Mouse (Mus musculus) heart, embryonic 10.5 days (tissue): Measurements from ENCODE around the gene Ap5s1. TPM values are rescaled to one million over a fixed set of nuclear protein-coding genes. Genes with fewer than 3 reads are reported as not detected.
A peak's percentile ranks its signal among the peaks of the same experiment; 100 is the strongest.

Experiments used
- DNase-seq: peaks from one replicate; pipeline ENCODE4 v3.0.0-alpha.2; 2017; ENCODE audit warnings: low spot score
- H3K27ac ChIP-seq: fragments of 300-500 bp; sonication (generic); 2 replicates; pipeline ENCODE4 v1.5.1; 2016; ENCODE audit warnings: mild to moderate bottlenecking
- H3K27me3 ChIP-seq: fragments of 300-500 bp; sonication (generic); 2 replicates; pipeline ENCODE4 v1.6.1; 2016; ENCODE audit warnings: mild to moderate bottlenecking; ENCODE audit not compliant: poor library complexity, insufficient read depth, severe bottlenecking
- H3K36me3 ChIP-seq: fragments of 300-500 bp; sonication (generic); 2 replicates; pipeline ENCODE4 v1.6.1; 2016; ENCODE audit warnings: mild to moderate bottlenecking, moderate library complexity
- H3K4me1 ChIP-seq: fragments of 300-500 bp; sonication (generic); 2 replicates; pipeline ENCODE4 v1.6.1; 2016; ENCODE audit warnings: mild to moderate bottlenecking
- H3K4me3 ChIP-seq: fragments of 300-500 bp; sonication (generic); 2 replicates; pipeline ENCODE4 v1.5.1; 2016; ENCODE audit warnings: mild to moderate bottlenecking, moderate library complexity
- H3K9me3 ChIP-seq: fragments of 300-500 bp; sonication (generic); 2 replicates; pipeline ENCODE4 v1.6.1; 2016; ENCODE audit warnings: mild to moderate bottlenecking, moderate library complexity
- WGBS: fragments of 180-500 bp; shearing (Covaris S2); methylation state at CpG from one replicate; pipeline ENCODE4 v1.1.7; 2016; 5-methylcytosine and 5-hydroxymethylcytosine counted together
- polyA plus RNA-seq: library from polyadenylated mRNA; unstranded; fragments of >200 nt; fragmentation: Nextera tagmentation; extraction: Ambion mirVana; gene quantifications from 2 replicates; pipeline ENCODE4 v1.2.1, GENCODE M21; 2016

Ap5s1 gene
- 23.6 and 33.3 TPM in 2 replicates for polyA plus RNA-seq

GRCm38 (mm10) chr2:131206778-131207177, at the start of gene Ap5s1:
Gene Ap5s1, plus strand, starts transcription at chr2:131207078.
- 74% methylated on average over 4 of the region's 4 CpGs for WGBS
- H3K4me3 ChIP-seq: no peak within 1 kb of the TSS
- H3K9me3 ChIP-seq: no peaks in the 10 kb centered on the region
- H3K27ac ChIP-seq: peak within 1 kb of the TSS; percentile 45; the same call in 1 of the 2 replicates
- peaks cover 30% of the 10 kb centered on the region for H3K4me1 ChIP-seq
- no peaks in the 10 kb centered on the region for H3K27me3 ChIP-seq
- H3K36me3 ChIP-seq: no peaks in the 10 kb centered on the region
- no peak for DNase-seq

GRCm38 (mm10) chr2:131159491-131159910, 47.4 kb upstream of the Ap5s1 start:
- H3K9me3 ChIP-seq: no peaks in the 10 kb centered on the region
- H3K36me3 ChIP-seq: 0 out of 2 replicates have a peak, but pooled peaks cover 10% of the 10 kb centered on the region
- peaks cover 37% of the 10 kb centered on the region for H3K4me1 ChIP-seq
- DNase-seq: peak; percentile 93
- peak overlapping the region; percentile 93 for H3K27ac ChIP-seq
- under 1% methylated on average over 18 of the region's 18 CpGs for WGBS
- H3K27me3 ChIP-seq: no peaks in the 10 kb centered on the region
- peak overlapping the region; percentile 73 for H3K4me3 ChIP-seq

GRCm38 (mm10) chr2:131159938-131160581, 46.8 kb upstream of the Ap5s1 start, which contains the start of gene 1700037H04Rik:
Gene 1700037H04Rik, minus strand, starts transcription at chr2:131160081.
- under 1% methylated on average over 54 of the region's 54 CpGs for WGBS
- H3K27ac ChIP-seq: peak within 1 kb of the TSS; percentile 93

GRCm38 (mm10) chr2:131160671-131161111, 46.2 kb upstream of the Ap5s1 start:
- no peaks in the 10 kb centered on the region for H3K27me3 ChIP-seq
- WGBS: under 1% methylated on average over 17 of the region's 17 CpGs
- H3K4me1 ChIP-seq: peaks cover 37% of the 10 kb centered on the region
- H3K36me3 ChIP-seq: no peaks in the 10 kb centered on the region
- peak overlapping the region; percentile 93 for H3K27ac ChIP-seq
- H3K4me3 ChIP-seq: peak overlapping the region; percentile 73
- no peaks in the 10 kb centered on the region for H3K9me3 ChIP-seq
- DNase-seq: no peak

More at GRCm38 (mm10) chr2:131159938-131160581, 46.8 kb upstream of the Ap5s1 start, which contains the start of gene 1700037H04Rik:
- DNase-seq: peak; percentile 99
- 0 out of 2 replicates have a peak, but pooled peaks cover 5% of the 10 kb centered on the region for H3K36me3 ChIP-seq
- H3K27me3 ChIP-seq: no peaks in the 10 kb centered on the region
- no peaks in the 10 kb centered on the region for H3K9me3 ChIP-seq
- H3K4me1 ChIP-seq: peaks cover 37% of the 10 kb centered on the region
- H3K4me3 ChIP-seq: peak within 1 kb of the TSS; percentile 73

GRCm38 (mm10) chr2:131163924-131164323, 43.0 kb upstream of the Ap5s1 start:
- H3K27ac ChIP-seq: no peak overlapping the region
- no peaks in the 10 kb centered on the region for H3K9me3 ChIP-seq
- H3K4me3 ChIP-seq: no peak overlapping the region
- H3K4me1 ChIP-seq: peaks cover 5% of the 10 kb centered on the region
- no peak for DNase-seq
- 62% methylated on average over 7 of the region's 7 CpGs for WGBS
- H3K27me3 ChIP-seq: peaks cover 4% of the 10 kb centered on the region; the same call in 1 of the 2 replicates
- H3K36me3 ChIP-seq: no peaks in the 10 kb centered on the region

GRCm38 (mm10) chr2:131166172-131166571, 40.7 kb upstream of the Ap5s1 start:
- H3K36me3 ChIP-seq: no peaks in the 10 kb centered on the region
- H3K27ac ChIP-seq: no peak overlapping the region
- no peak for DNase-seq
- no peaks in the 10 kb centered on the region for H3K9me3 ChIP-seq
- H3K4me3 ChIP-seq: no peak overlapping the region
- H3K4me1 ChIP-seq: peaks cover 2% of the 10 kb centered on the region; the same call in 1 of the 2 replicates
- WGBS: 92% methylated on average over 2 of the region's 2 CpGs
- H3K27me3 ChIP-seq: peaks cover 26% of the 10 kb centered on the region

- peaks cover 11% of the 10 kb centered on the region for H3K4me1 ChIP-seq
- no peak overlapping the region for H3K27ac ChIP-seq
- H3K27me3 ChIP-seq: peaks cover 45% of the 10 kb centered on the region
- no peak for DNase-seq
- no peak overlapping the region for H3K4me3 ChIP-seq
- no peaks in the 10 kb centered on the region for H3K36me3 ChIP-seq
- WGBS: 79% methylated on average over 6 of the region's 6 CpGs
- H3K9me3 ChIP-seq: no peaks in the 10 kb centered on the region
These were observed 38.9 kb upstream of the Ap5s1 start for GRCm38 (mm10) chr2:131167984-131168383.

GRCm38 (mm10) chr2:131168914-131169313, 38.0 kb upstream of the Ap5s1 start:
- Histone ChIP-seq H3K4me1 (peaks cover 11% of the 10 kb centered on the region), H3K9me3 (no peaks in the 10 kb centered on the region), H3K27me3 (peaks cover 54% of the 10 kb centered on the region), H3K36me3 (no peaks in the 10 kb centered on the region), H3K4me3 (no peak overlapping the region), H3K27ac (no peak overlapping the region)
- 70% methylated on average over 1 of the region's 1 CpGs for WGBS
- no peak for DNase-seq

GRCm38 (mm10) chr2:131170936-131171335, 35.9 kb upstream of the Ap5s1 start:
- Histone ChIP-seq H3K27me3 (peaks cover 57% of the 10 kb centered on the region), H3K4me3 (peak overlapping the region; percentile 55), H3K36me3 (no peaks in the 10 kb centered on the region), H3K27ac (no peak overlapping the region), H3K4me1 (peaks cover 19% of the 10 kb centered on the region), H3K9me3 (no peaks in the 10 kb centered on the region)
- DNase-seq: no peak
- WGBS: 9% methylated on average over 9 of the region's 9 CpGs

GRCm38 (mm10) chr2:131171401-131172104, 35.3 kb upstream of the Ap5s1 start:
- DNase-seq: no peak
- peaks cover 57% of the 10 kb centered on the region for H3K27me3 ChIP-seq

GRCm38 (mm10) chr2:131172322-131172721, 34.6 kb upstream of the Ap5s1 start:
- peaks cover 5% of the 10 kb centered on the region for H3K36me3 ChIP-seq
- H3K4me3 ChIP-seq: no peak overlapping the region
- peaks cover 30% of the 10 kb centered on the region for H3K4me1 ChIP-seq
- no peak for DNase-seq
- H3K27ac ChIP-seq: no peak overlapping the region
- no peaks in the 10 kb centered on the region for H3K9me3 ChIP-seq
- 25% methylated on average over 9 of the region's 9 CpGs for WGBS
- peaks cover 57% of the 10 kb centered on the region for H3K27me3 ChIP-seq

More at GRCm38 (mm10) chr2:131171401-131172104, 35.3 kb upstream of the Ap5s1 start:
- Histone ChIP-seq H3K4me1 (peaks cover 22% of the 10 kb centered on the region), H3K9me3 (no peaks in the 10 kb centered on the region), H3K27ac (no peak overlapping the region), H3K36me3 (no peaks in the 10 kb centered on the region), H3K4me3 (peak overlapping the region; percentile 55)
- 3% methylated on average over 43 of the region's 43 CpGs for WGBS

- peak; percentile 88 for DNase-seq
- Histone ChIP-seq H3K27ac (no peak overlapping the region), H3K36me3 (peaks cover 14% of the 10 kb centered on the region), H3K4me1 (peaks cover 51% of the 10 kb centered on the region), H3K9me3 (no peaks in the 10 kb centered on the region), H3K4me3 (peak overlapping the region; percentile 59), H3K27me3 (peaks cover 46% of the 10 kb centered on the region)
- 5% methylated on average over 11 of the region's 11 CpGs for WGBS
These were observed 32.2 kb upstream of the Ap5s1 start for GRCm38 (mm10) chr2:131174700-131175099.
